Mouse (Mus musculus) G1E (cell line): ENCODE measurements around the gene Fam19a3.

Experiments used
- CTCF ChIP-seq: IDR thresholded peaks from 2 replicates; pipeline ENCODE4 v1.5.1; 2012; ENCODE audit warnings: low read depth, low read length, inconsistent platforms, mixed read lengths
- GATA1 ChIP-seq: IDR thresholded peaks from 2 replicates; pipeline ENCODE4 v1.6.1; 2012; ENCODE audit warnings: borderline replicate concordance, low read length, inconsistent platforms, mixed read lengths
- GATA2 ChIP-seq: IDR thresholded peaks from 2 replicates; pipeline ENCODE4 v1.6.1; 2012; ENCODE audit warnings: low read depth, low read length, inconsistent platforms, borderline replicate concordance
- POLR2AphosphoS5 ChIP-seq: IDR thresholded peaks from 2 replicates; pipeline ENCODE4 v1.6.1; 2012; ENCODE audit warnings: low read depth, low read length, inconsistent platforms; ENCODE audit not compliant: insufficient replicate concordance

DNA sequence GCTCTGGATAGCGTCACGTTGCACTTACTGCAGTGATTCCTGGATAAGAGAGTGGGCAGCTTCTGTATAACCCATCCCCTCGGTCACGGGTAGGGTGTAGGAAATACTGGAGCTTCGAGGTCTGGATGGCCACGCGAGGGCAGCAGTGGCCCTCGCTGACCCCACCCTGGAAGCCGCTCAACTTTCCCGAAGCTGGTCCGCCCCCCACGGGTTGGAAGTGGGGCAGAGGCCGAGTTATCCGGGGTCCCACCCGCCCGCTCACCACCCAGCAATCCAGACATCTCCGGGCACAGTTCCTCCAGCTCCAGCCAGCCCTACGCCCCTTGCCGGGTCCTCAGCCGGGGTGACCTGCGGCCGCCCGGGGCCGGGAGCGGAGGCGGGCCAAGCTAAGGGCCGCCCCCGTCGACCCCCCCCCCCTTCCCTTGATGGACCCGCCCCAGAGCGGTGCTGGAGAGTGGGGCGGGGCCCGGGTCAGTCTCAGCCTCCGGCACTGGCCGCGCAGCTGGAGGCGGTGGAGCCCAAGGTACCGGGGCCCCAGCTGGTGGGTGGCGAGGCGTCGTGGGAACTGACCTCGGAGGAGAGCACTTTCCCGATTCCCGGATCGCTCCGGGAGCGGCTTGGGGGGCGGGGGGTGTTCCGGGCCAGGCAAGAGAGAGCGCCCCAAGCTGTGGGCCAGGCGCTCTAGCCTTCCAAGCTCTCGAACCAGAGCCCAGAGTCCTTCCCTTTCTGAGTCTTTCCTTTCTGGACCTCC lies 7.1 kb upstream of the Fam19a3 start:
- TF ChIP-seq CTCF = peak; percentile 29; the same call in 1 of the 2 replicates
- TF ChIP-seq GATA1 = no peak
- no peak for TF ChIP-seq GATA2
- TF ChIP-seq POLR2AphosphoS5 = no peak
